Mouse (Mus musculus) MEL (cell line): Measurements from ENCODE around the gene Pak6. TPM values are rescaled to one million over a fixed set of nuclear protein-coding genes. Genes with fewer than 3 reads are reported as not detected.

Source experiments
- DNase-seq: peaks from one replicate; pipeline ENCODE4 v3.0.0; 2011; ENCODE audit warnings: low read depth, low spot score
- H3K27ac ChIP-seq: 2 replicates; pipeline ENCODE4 v1.5.1; 2012; ENCODE audit warnings: low read depth, mild to moderate bottlenecking, control low read depth, low read length, moderate library complexity; ENCODE audit not compliant: control insufficient read depth
- H3K27me3 ChIP-seq, 2 experiments: fragments of 150-350 bp in 1 of 2; sonication (generic) in 1 of 2; 2 replicates each; pipeline ENCODE4 v1.6.1; 2012; ENCODE audit warnings: low read length in 2 of 2, mild to moderate bottlenecking in 2 of 2, improper control_type of control experiment in 1 of 2, moderate library complexity in 1 of 2; ENCODE audit not compliant: insufficient read depth in 2 of 2, control insufficient read depth in 1 of 2
- H3K36me3 ChIP-seq, 2 experiments: 2 replicates each; pipeline ENCODE4 v1.6.1; 2012 to 2014; ENCODE audit warnings: low read length in 2 of 2, improper control_type of control experiment in 1 of 2, inconsistent platforms in 1 of 2, mild to moderate bottlenecking in 1 of 2; ENCODE audit not compliant: insufficient read depth in 2 of 2, control insufficient read depth in 1 of 2
- H3K4me1 ChIP-seq, 2 experiments: fragments of 150-350 bp in 1 of 2; sonication (generic) in 1 of 2; 2 replicates each; pipeline ENCODE4 v1.6.1; 2012; ENCODE audit warnings: low read length in 2 of 2, improper control_type of control experiment in 1 of 2, mild to moderate bottlenecking in 1 of 2; ENCODE audit not compliant: insufficient read depth in 2 of 2, control insufficient read depth in 1 of 2
- H3K4me3 ChIP-seq, 2 experiments: fragments of 150-350 bp in 1 of 2; sonication (generic) in 1 of 2; 2 replicates each; pipeline ENCODE4 v1.5.1; 2012; ENCODE audit warnings: low read depth in 2 of 2, low read length in 2 of 2, mild to moderate bottlenecking in 2 of 2, moderate library complexity in 2 of 2, control low read depth in 1 of 2, improper control_type of control experiment in 1 of 2; ENCODE audit not compliant: control insufficient read depth in 1 of 2, insufficient read depth in 1 of 2
- H3K79me2 ChIP-seq: 2 replicates; pipeline ENCODE4 v1.6.1; 2012; ENCODE audit warnings: mild to moderate bottlenecking, low read length, moderate library complexity; ENCODE audit not compliant: control insufficient read depth, poor library complexity, insufficient read depth
- H3K9ac ChIP-seq: 2 replicates; pipeline ENCODE4 v1.6.1; 2012; ENCODE audit warnings: low read depth, mild to moderate bottlenecking, control low read depth, low read length, moderate library complexity; ENCODE audit not compliant: control insufficient read depth, poor library complexity, severe bottlenecking
- H3K9me3 ChIP-seq: fragments of 150-350 bp; sonication (generic); replicated peaks from 2 replicates; pipeline ENCODE4 v1.6.1; 2012; ENCODE audit warnings: mild to moderate bottlenecking, low read length, improper control_type of control experiment, moderate library complexity; ENCODE audit not compliant: insufficient read depth
- BHLHE40 ChIP-seq: IDR thresholded peaks from 2 replicates; pipeline ENCODE4 v1.6.1; 2012; ENCODE audit warnings: low read depth, mild to moderate bottlenecking, inconsistent platforms, low read length, improper control_type of control experiment, borderline replicate concordance
- CHD1 ChIP-seq: IDR thresholded peaks from 2 replicates; pipeline ENCODE4 v1.6.1; 2012; ENCODE audit warnings: low read depth, mild to moderate bottlenecking, inconsistent platforms, low read length, improper control_type of control experiment
- CHD2 ChIP-seq: IDR thresholded peaks from 2 replicates; pipeline ENCODE4 v1.6.1; 2011; ENCODE audit warnings: low read length, improper control_type of control experiment
- CTCF ChIP-seq, 3 experiments: IDR thresholded peaks in 2 of 3; conservative IDR thresholded peaks in 1 of 3; 2 replicates each; pipeline ENCODE4 v1.5.1; 2011 to 2012; ENCODE audit warnings: low read length in 3 of 3, low read depth in 2 of 3, mild to moderate bottlenecking in 2 of 3, improper control_type of control experiment in 1 of 3, inconsistent platforms in 1 of 3, mixed read lengths in 1 of 3, moderate library complexity in 1 of 3; ENCODE audit not compliant: control insufficient read depth in 1 of 3, insufficient read depth in 1 of 3, poor library complexity in 1 of 3, severe bottlenecking in 1 of 3
- E2F4 ChIP-seq: IDR thresholded peaks from 2 replicates; pipeline ENCODE4 v1.6.1; 2011; ENCODE audit warnings: low read depth, low read length, improper control_type of control experiment, borderline replicate concordance
- ELF1 ChIP-seq: IDR thresholded peaks from 2 replicates; pipeline ENCODE4 v1.6.1; 2014; ENCODE audit warnings: low read depth, mild to moderate bottlenecking, inconsistent platforms, low read length, improper control_type of control experiment, moderate library complexity
- EP300 ChIP-seq, 2 experiments: IDR thresholded peaks; 2 replicates each; pipeline ENCODE4 v1.6.1; 2011; ENCODE audit warnings: improper control_type of control experiment in 2 of 2, low read length in 2 of 2, low read depth in 1 of 2, mild to moderate bottlenecking in 1 of 2
- ETS1 ChIP-seq: IDR thresholded peaks from 2 replicates; pipeline ENCODE4 v1.6.1; 2012; ENCODE audit warnings: low read depth, mild to moderate bottlenecking, inconsistent platforms, low read length, improper control_type of control experiment, moderate library complexity
- GABPA ChIP-seq: IDR thresholded peaks from 2 replicates; pipeline ENCODE4 v1.6.1; 2012; ENCODE audit warnings: low read depth, mild to moderate bottlenecking, inconsistent platforms, low read length, improper control_type of control experiment, moderate library complexity
- GATA1 ChIP-seq: IDR thresholded peaks from 2 replicates; pipeline ENCODE4 v1.6.1; 2011; ENCODE audit warnings: low read depth, low read length, improper control_type of control experiment
- HCFC1 ChIP-seq: IDR thresholded peaks from 2 replicates; pipeline ENCODE4 v1.6.1; 2012; ENCODE audit warnings: low read depth, mild to moderate bottlenecking, inconsistent platforms, low read length, improper control_type of control experiment, moderate library complexity
- JUND ChIP-seq: IDR thresholded peaks from 2 replicates; pipeline ENCODE4 v1.6.1; 2011; ENCODE audit warnings: low read depth, mild to moderate bottlenecking, improper control_type of control experiment, low read length
- KAT2A ChIP-seq: conservative IDR thresholded peaks from 2 replicates; pipeline ENCODE4 v1.6.1; 2012; ENCODE audit warnings: low read depth, low read length, improper control_type of control experiment, inconsistent platforms
- MAFK ChIP-seq: IDR thresholded peaks from 2 replicates; pipeline ENCODE4 v1.6.1; 2011; ENCODE audit warnings: low read depth, mild to moderate bottlenecking, low read length, improper control_type of control experiment, borderline replicate concordance
- MAX ChIP-seq: IDR thresholded peaks from 2 replicates; pipeline ENCODE4 v1.6.1; 2011; ENCODE audit warnings: low read length, improper control_type of control experiment
- MAZ ChIP-seq: IDR thresholded peaks from 2 replicates; pipeline ENCODE4 v1.6.1; 2012; ENCODE audit warnings: low read depth, mild to moderate bottlenecking, inconsistent platforms, low read length, improper control_type of control experiment
- MEF2A ChIP-seq: IDR thresholded peaks from 2 replicates; pipeline ENCODE4 v1.6.1; 2014; ENCODE audit warnings: low read depth, mild to moderate bottlenecking, inconsistent platforms, low read length, improper control_type of control experiment; ENCODE audit not compliant: poor library complexity, insufficient replicate concordance, severe bottlenecking; ENCODE audit errors: extremely low read depth
- MXI1 ChIP-seq: IDR thresholded peaks from 2 replicates; pipeline ENCODE4 v1.6.1; 2011; ENCODE audit warnings: mild to moderate bottlenecking, low read depth, low read length, improper control_type of control experiment
- NELFE ChIP-seq: IDR thresholded peaks from 2 replicates; pipeline ENCODE4 v1.6.1; 2011; ENCODE audit warnings: low read depth, low read length, improper control_type of control experiment
- NRF1 ChIP-seq: IDR thresholded peaks from 2 replicates; pipeline ENCODE4 v1.6.1; 2014; ENCODE audit warnings: low read depth, mild to moderate bottlenecking, inconsistent platforms, low read length, improper control_type of control experiment, moderate library complexity; ENCODE audit not compliant: poor library complexity, insufficient read depth, severe bottlenecking
- POLR2A ChIP-seq, 2 experiments: IDR thresholded peaks; 2 replicates each; pipeline ENCODE4 v1.6.1; 2011 to 2012; ENCODE audit warnings: low read length in 2 of 2, mild to moderate bottlenecking in 2 of 2, control low read depth in 1 of 2, improper control_type of control experiment in 1 of 2, low read depth in 1 of 2, moderate library complexity in 1 of 2; ENCODE audit not compliant: control insufficient read depth in 1 of 2, insufficient read depth in 1 of 2, poor library complexity in 1 of 2
- POLR2AphosphoS2 ChIP-seq: IDR thresholded peaks from 2 replicates; pipeline ENCODE4 v1.6.1; 2011; ENCODE audit warnings: low read length, improper control_type of control experiment
- RAD21 ChIP-seq: IDR thresholded peaks from 2 replicates; pipeline ENCODE4 v1.6.1; 2011; ENCODE audit warnings: mild to moderate bottlenecking, low read depth, low read length, improper control_type of control experiment
- RCOR1 ChIP-seq: IDR thresholded peaks from 2 replicates; pipeline ENCODE4 v1.6.1; 2012; ENCODE audit warnings: low read depth, mild to moderate bottlenecking, inconsistent platforms, low read length, improper control_type of control experiment
- SIN3A ChIP-seq: IDR thresholded peaks from 2 replicates; pipeline ENCODE4 v1.6.1; 2012; ENCODE audit warnings: low read length, improper control_type of control experiment, inconsistent platforms
- SMC3 ChIP-seq: IDR thresholded peaks from 2 replicates; pipeline ENCODE4 v1.6.1; 2011; ENCODE audit warnings: low read depth, low read length, improper control_type of control experiment
- TAL1 ChIP-seq: IDR thresholded peaks from 2 replicates; pipeline ENCODE4 v1.6.1; 2012; ENCODE audit warnings: mild to moderate bottlenecking, inconsistent platforms, low read length, moderate library complexity, mixed read lengths
- TBP ChIP-seq: IDR thresholded peaks from 2 replicates; pipeline ENCODE4 v1.8.0; 2011; ENCODE audit warnings: low read depth, low read length, improper control_type of control experiment
- TCF12 ChIP-seq: IDR thresholded peaks from 2 replicates; pipeline ENCODE4 v1.6.1; 2014; ENCODE audit warnings: low read depth, mild to moderate bottlenecking, inconsistent platforms, low read length, improper control_type of control experiment, moderate library complexity
- UBTF ChIP-seq: IDR thresholded peaks from 2 replicates; pipeline ENCODE4 v1.6.1; 2012; ENCODE audit warnings: low read depth, mild to moderate bottlenecking, inconsistent platforms, low read length, improper control_type of control experiment, moderate library complexity, borderline replicate concordance; ENCODE audit not compliant: insufficient read depth
- USF1 ChIP-seq: IDR thresholded peaks from 2 replicates; pipeline ENCODE4 v1.6.1; 2014; ENCODE audit warnings: low read depth, mild to moderate bottlenecking, inconsistent platforms, low read length, improper control_type of control experiment, moderate library complexity
- USF2 ChIP-seq, 2 experiments: IDR thresholded peaks; 2 replicates each; pipeline ENCODE4 v1.6.1; 2011 to 2012; ENCODE audit warnings: improper control_type of control experiment in 2 of 2, low read length in 2 of 2, borderline replicate concordance in 1 of 2, inconsistent platforms in 1 of 2, low read depth in 1 of 2, mild to moderate bottlenecking in 1 of 2; ENCODE audit not compliant: insufficient read depth in 1 of 2
- ZC3H11A ChIP-seq: IDR thresholded peaks from 2 replicates; pipeline ENCODE4 v1.6.1; 2012; ENCODE audit warnings: low read depth, mild to moderate bottlenecking, inconsistent platforms, low read length, improper control_type of control experiment
- ZKSCAN1 ChIP-seq: IDR thresholded peaks from 2 replicates; pipeline ENCODE4 v1.6.1; 2012; ENCODE audit warnings: low read depth, mild to moderate bottlenecking, inconsistent platforms, low read length, improper control_type of control experiment, moderate library complexity
- ZNF384 ChIP-seq: IDR thresholded peaks from 2 replicates; pipeline ENCODE4 v1.6.1; 2012; ENCODE audit warnings: low read depth, mild to moderate bottlenecking, inconsistent platforms, low read length, improper control_type of control experiment
- polyA plus RNA-seq, 2 experiments: library from polyadenylated mRNA; stranded (reverse) in 1 of 2; unstranded in 1 of 2; fragments of >175 nt in 1 of 2; fragments of >200 nt in 1 of 2; gene quantifications; 2 replicates each; pipeline versions ENCODE4 v1.2.1 to v1.2.4; 2012; ENCODE audit warnings: low replicate concordance in 2 of 2, low read depth in 1 of 2; ENCODE audit not compliant: insufficient read length in 2 of 2, insufficient read depth in 1 of 2, missing spikeins in 1 of 2
- total RNA-seq: library from RNA; depleted of rRNA; stranded (reverse); fragments of 300-350 nt; gene quantifications from 2 replicates; pipeline ENCODE4 v1.2.3, GENCODE M21; 2012

Pak6 gene
- total and polyA plus RNA-seq, 3 experiments, result 25.4 to 25.9 TPM; not detected in 1

DNA sequence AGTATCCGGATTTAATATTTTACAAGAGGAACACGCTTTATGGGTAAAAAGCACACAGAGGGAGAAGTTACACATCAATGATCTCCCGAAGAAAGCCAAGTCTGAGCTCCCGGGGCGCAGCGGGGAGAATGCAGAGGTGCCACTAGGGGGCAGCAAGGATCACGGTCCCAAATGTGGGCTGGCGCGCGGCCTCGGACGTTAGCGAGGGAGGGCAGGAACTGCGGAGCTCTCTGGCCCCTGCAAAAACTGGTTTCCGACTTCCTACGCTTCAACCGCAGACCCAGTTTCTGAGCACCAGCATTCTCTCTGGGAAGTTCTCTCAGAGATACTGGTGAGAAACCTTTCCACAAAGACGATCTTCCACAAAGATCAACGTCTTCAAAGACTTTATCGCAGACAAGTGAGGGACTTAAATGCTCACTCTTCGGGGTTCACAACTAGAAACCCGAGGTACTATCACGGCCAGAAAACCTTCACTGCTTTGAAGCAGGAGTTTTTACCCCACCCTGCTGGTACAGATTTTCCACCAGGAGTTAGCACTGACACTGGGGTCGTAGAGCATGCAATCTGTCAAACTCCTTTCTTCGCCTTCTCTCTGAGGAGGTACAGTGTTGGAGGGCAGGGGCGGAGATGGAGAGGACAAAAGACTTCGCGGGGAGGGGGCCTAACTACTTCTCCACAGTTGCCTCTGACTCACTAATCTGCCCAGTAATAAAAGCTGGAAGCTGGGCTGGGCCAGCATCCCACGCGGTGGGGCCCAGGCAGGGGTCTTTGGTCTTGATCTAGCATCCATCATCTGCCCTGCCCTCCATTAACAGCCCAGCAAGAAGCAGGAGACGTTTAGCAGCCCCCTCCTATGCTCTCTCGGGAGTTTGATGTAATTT lies 37.3 kb downstream of the Pak6 start:
- Histone ChIP-seq H3K9me3 (no peaks in the 10 kb centered on the region), H3K36me3 (peaks cover 0 to 2% of the 10 kb centered on the region in 2 experiments; a peak in 1 of 4 replicates), H3K27me3 (peaks cover 0 to 7% of the 10 kb centered on the region in 2 experiments; a peak in 1 of 4 replicates), H3K9ac (peak overlapping the region; percentile 65), H3K79me2 (no peaks in the 10 kb centered on the region; the same call in 1 of the 2 replicates), H3K4me3 (peak overlapping the region; percentile 52 to 57), H3K27ac (peak overlapping the region; percentile 46), H3K4me1 (peaks cover 0 to 14% of the 10 kb centered on the region in 2 experiments; a peak in 2 of 4 replicates)
- peak; percentile 88 for DNase-seq
- TF ChIP-seq MAX (peak; percentile 58), CTCF (IDR thresholded peaks at IDR 0.05 in 2 of 3, conservative IDR thresholded peaks at IDR 0.05 in 1 of 3; ENCODE audit: control insufficient read depth in 1 of 3, insufficient read depth in 1 of 3, low read depth in 2 of 3, low read length in 3 of 3, poor library complexity in 1 of 3, severe bottlenecking in 1 of 3) (peak; percentile 79 to 97 (median 94)), MAZ (peak; percentile 70; the same call in 1 of the 2 replicates), JUND (no peak), ZKSCAN1 (no peak), SIN3A (peak; percentile 81; the same call in 1 of the 2 replicates), TAL1 (no peak), NRF1 (no peak), USF1 (no peak; the same call in 1 of the 2 replicates), GABPA (no peak), MXI1 (peak; percentile 51), E2F4 (no peak), RCOR1 (no peak), TBP (no peak), POLR2AphosphoS2 (no peak), MEF2A (no peak), ETS1 (no peak), ELF1 (peak; percentile 37; the same call in 1 of the 2 replicates), NELFE (peak; percentile 45), SMC3 (peak; percentile 96), ZC3H11A (peak; percentile 83), GATA1 (0 out of 2 replicates have a peak, but pooled peaks have one; percentile 9), TCF12 (no peak), UBTF (no peak), CHD1 (no peak), ZNF384 (no peak), BHLHE40 (peak; percentile 31; the same call in 1 of the 2 replicates), CHD2 (no peak), MAFK (no peak), HCFC1 (peak; percentile 58; the same call in 1 of the 2 replicates), EP300 (IDR thresholded peaks at IDR 0.05; ENCODE audit: low read depth in 1 of 2, low read length in 2 of 2) (peak in 1 of 2 experiments; percentile 31; a peak in 1 of 4 replicates), POLR2A (IDR thresholded peaks at IDR 0.05; ENCODE audit: control insufficient read depth in 1 of 2, insufficient read depth in 1 of 2, low read depth in 1 of 2, low read length in 2 of 2, poor library complexity in 1 of 2) (no peak; a peak in 1 of 4 replicates), USF2 (IDR thresholded peaks at IDR 0.05; ENCODE audit: borderline replicate concordance in 1 of 2, insufficient read depth in 1 of 2, low read depth in 1 of 2, low read length in 2 of 2) (no peak), RAD21 (peak; percentile 80), KAT2A (no peak)
